Mouse (Mus musculus): ENCODE measurements around the gene Nfia.

The Nfia gene

GRCm38 (mm10) chr4:97962856-97963255 lies 190.3 kb downstream of the Nfia start:
- DNase-seq, result peak; percentile 23

GRCm38 (mm10) chr4:97963951-97964350 lies 191.4 kb downstream of the Nfia start:
- DNase-seq, result no peak

DNA sequence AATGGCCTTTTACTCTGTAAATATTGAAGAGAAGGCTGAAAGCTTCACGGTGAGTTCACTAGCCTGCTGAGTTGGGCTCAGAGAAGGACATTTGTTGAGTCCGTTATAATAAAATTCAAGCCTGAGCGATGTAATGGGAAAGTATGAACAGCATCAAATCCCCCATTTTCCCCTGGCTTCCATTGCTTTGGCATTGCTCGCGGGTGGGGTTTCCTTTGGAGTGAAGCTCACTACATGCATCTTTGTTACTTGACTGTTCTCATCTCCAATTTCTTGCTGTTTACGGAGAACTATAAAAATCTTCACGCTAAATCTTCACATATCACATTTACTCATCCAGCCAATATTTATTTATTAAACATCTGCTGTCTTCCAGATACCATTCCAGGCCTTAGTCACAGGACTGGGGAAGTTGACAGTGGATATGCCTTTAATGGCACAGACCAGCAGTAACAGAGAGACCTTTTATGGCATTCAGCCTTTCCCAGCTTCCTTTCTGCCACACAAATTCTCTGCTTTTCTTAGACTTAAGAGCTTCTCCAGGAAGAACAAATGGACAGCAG lies 196.3 kb downstream of the Nfia start:
- no peak for DNase-seq

DNA sequence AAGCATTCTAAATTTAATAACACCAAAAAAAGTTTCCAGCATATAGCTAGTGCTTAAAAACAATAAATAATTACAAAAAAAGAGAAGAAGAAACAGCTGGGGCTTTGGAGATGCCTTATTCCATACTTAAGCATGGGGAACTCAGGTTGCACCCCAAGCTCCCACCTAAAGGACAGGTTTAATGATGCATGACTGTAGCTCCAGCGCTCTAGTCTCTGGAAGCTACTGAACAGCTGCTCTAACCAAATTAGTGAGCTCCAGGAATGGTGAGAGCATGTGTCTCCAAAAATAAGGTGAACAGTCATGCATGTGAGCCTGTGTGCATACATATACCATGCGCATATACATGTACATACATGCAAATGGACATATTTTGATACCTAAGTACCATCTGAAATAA lies 200.5 kb downstream of the Nfia start:
- DNase-seq, result no peak

DNA sequence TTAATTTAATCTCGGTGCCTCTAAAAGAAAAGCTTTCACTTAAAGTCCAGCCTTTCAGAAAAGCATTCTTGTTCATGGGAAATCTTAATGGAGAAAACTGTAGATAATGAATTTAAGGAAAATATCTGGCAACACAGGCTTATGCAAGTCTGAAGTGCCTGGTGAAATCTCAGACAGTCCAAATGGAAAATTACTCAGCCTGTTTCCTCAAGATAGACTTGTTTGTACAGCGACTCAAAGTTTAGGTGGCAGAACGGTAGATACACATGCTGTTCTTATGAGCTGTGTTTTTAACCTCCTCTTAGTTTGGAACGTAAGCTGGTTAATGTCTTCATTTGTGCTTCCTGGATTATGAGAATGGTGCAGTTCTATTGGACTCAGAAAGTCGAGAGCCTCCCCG lies 201.5 kb downstream of the Nfia start:
- no peak for DNase-seq

DNA sequence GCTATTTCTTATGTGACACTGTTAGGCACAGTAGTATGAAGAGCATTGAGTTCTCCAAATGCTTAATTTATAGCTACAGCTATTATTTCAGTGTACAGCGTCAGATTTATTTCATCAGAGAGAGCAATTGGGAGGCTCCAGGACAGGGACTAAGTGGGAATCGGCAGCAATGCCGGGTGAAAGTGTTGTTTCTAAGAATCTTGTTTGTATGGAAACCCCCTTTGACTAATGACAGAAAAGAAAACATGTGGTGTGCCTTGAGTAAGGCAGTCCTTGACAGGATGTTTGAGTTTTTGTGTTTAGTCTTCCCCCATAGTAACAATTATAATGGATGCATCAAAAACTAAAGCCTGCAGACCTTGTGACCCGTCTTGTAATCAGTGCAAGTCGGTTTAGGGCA lies 204.4 kb downstream of the Nfia start:
- no peak for DNase-seq

- DNase-seq, result no peak
Measured at GRCm38 (mm10) chr4:97984361-97984760, 211.8 kb downstream of the Nfia start.

- DNase-seq, result peak; percentile 84
Measured at GRCm38 (mm10) chr4:97986056-97986734, 213.7 kb downstream of the Nfia start.

GRCm38 (mm10) chr4:97986735-97987075 lies 214.2 kb downstream of the Nfia start:
- peak; percentile 31 for DNase-seq

- no peak for DNase-seq
Measured at GRCm38 (mm10) chr4:97988703-97989102, 216.2 kb downstream of the Nfia start.

DNA sequence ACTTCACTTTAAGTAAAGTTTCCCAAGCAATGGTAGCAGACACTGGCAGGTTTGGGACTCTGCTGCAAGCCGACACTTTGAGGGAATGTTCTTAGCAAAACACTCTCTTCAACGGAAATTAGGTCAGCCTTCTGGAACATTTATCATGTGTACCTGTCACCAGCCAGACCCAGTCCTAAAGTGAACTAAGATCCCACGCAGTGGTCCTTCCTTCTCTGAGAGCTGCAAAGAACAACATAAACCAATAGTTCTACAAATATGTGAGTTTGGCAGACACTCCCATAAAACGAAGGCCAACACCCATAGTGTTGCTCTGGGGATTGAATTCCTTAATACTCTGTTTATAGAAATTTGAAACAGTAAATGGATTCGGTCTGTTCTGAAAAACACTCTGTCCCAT lies 217.9 kb downstream of the Nfia start:
- peak; percentile 37 for DNase-seq

- no peak for DNase-seq
Measured at GRCm38 (mm10) chr4:97991395-97991794, 218.9 kb downstream of the Nfia start.

DNA sequence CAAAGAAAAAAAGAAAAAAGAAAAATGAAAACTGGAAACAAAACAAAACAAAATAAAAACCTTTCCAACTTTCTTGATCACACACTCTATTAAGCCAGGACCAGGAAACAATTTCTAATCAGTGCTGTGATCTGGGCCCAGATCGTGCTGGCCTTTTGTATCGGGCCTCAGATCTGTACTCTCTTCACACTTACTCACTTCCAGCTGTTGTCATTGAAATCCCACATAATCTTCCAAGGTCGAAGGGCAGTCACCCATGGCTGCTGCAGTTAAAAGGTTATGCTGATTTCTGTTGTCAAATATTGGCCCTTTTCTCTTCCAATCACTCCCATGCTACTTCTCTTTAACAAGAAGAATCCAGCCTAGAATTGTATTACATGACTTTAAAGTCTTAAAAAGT lies 219.3 kb downstream of the Nfia start:
- no peak for DNase-seq

DNA sequence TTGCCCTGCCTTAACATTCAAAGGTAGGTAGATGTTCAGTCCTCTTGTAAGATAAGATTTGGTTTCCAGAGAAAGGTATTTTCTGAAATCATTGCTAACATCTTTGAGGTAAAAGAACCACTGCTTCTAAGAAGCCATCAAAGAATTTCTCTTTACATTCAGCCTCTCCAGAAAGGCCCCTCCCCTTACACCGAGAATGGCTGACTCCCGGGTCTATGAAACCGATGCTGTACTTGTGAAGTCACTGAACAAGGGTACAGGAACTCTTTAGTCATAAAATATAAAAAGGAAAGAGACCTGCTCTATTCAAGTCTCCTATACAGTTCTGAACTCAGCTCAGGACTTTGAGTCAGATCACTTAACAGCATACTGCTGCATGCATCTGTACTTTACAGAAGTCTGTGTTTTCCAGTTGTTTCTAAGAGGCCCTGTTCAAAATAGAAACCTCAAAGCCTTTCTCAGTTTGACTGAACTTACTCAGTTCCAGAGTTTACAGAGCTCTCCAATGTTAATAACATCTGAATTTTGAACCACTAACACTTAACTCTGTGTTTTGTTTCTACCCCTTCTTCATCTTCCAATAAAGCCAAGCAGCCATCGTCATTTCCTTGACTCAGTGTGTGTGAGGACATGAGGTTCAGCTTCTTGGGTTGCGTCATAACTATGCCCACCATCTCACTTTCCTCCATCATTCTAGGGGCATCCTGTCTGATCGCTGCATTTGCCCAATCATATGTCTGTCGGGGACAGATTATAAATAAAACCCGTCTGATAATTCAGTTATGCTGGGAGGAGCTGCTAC lies 223.6 kb downstream of the Nfia start:
- no peak for DNase-seq

GRCm38 (mm10) chr4:97997151-97997817 lies 224.8 kb downstream of the Nfia start:
- no peak for DNase-seq

- no peak for DNase-seq
Measured at GRCm38 (mm10) chr4:98002206-98002605, 229.7 kb downstream of the Nfia start.

DNA sequence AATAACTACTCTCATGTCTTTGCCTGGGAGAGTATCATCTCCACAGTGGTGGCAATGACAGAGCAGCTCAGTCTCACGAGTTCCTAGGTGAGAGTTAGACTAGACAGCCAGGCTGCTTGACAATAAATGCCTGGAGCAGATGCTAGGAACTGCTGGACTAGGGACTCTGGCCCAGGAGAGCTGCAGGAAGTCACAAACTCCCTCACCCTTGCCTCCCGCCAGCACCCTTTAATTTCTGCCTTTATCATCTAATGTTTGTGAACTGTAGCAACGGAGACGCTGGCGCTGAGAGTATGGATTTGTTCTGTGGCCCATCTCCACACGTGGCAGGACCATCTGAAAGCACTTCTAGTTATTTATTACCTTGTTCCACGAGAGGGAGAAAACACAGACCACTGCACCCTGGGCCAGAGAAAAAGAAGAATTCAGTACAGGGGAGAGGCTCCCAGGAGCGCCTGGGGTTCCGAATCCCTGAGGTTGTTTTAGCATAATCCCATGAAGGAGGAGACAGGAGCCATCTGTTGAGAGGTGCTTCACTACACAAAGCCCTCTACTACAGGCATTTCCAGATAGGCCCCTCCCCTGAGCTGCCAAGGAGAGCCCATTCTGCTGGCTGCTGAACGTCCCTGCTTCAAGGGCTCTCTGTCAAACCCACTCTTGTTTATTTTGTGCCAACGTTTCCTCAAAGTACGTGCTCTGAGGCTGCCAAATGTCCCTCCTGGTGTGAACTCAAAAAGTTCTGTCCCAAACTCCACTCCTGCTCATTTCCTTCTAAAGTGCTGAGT lies 231.0 kb downstream of the Nfia start:
- DNase-seq, result peak; percentile 48

DNA sequence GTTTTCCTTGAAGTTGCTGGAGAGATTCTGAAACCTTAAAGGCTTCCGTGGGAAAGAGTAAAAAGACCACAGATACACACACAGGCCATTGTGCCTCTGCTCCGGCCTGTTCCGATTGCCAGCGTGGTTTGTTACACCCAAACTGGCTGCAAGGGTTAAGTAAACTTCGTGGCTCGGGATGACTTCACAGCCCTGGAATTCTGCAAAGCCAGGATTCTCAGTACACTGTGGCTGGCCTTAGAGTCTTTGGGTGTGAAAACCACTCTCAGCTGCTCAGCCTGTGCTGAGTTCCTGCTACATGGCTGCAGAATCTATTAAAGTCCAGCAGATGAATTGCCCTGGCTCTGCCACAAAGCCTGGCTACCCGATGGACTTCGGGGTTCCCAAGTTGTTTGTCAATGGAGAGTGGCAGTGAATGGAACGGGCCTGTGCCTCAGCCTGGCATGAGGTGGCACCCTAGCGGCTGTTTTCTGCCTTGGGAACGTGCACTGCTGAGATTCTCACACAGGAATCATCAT lies 231.6 kb downstream of the Nfia start:
- peak; percentile 80 for DNase-seq

GRCm38 (mm10) chr4:98004986-98005385 lies 232.5 kb downstream of the Nfia start:
- no peak for DNase-seq

GRCm38 (mm10) chr4:98008814-98009368 lies 236.4 kb downstream of the Nfia start:
- no peak for DNase-seq

DNA sequence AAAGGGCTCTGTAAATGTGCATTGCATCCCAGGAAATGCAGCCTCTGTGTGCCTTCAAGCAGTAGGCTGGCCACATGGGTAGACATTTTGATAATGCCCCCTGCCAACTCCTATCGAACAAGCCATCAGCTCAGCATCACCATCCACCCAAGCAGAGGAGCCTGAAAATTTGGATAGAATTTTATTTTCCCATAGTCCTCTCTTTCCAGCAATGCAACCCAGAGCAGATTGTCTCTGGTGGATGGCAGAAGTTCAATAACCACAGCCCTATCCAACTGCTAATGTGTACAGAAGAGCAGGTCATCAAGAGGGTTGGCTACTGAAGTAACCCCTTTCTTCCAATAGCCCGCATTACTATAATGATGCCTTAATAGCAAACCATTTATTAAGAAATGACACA lies 237.4 kb downstream of the Nfia start:
- DNase-seq, result no peak

- no peak for DNase-seq
Measured at GRCm38 (mm10) chr4:98019811-98020210, 247.3 kb downstream of the Nfia start.
